Mouse (Mus musculus): ENCODE measurements around the gene Gm49320. TPM values are rescaled to one million over a fixed set of nuclear protein-coding genes. Genes with fewer than 3 reads are reported as not detected.

The Gm49320 gene
- 0.73 and 1.8 TPM in 2 replicates for polyA plus RNA-seq (2015; fragmentation: Nextera tagmentation; extraction: Ambion mirVana)

DNA sequence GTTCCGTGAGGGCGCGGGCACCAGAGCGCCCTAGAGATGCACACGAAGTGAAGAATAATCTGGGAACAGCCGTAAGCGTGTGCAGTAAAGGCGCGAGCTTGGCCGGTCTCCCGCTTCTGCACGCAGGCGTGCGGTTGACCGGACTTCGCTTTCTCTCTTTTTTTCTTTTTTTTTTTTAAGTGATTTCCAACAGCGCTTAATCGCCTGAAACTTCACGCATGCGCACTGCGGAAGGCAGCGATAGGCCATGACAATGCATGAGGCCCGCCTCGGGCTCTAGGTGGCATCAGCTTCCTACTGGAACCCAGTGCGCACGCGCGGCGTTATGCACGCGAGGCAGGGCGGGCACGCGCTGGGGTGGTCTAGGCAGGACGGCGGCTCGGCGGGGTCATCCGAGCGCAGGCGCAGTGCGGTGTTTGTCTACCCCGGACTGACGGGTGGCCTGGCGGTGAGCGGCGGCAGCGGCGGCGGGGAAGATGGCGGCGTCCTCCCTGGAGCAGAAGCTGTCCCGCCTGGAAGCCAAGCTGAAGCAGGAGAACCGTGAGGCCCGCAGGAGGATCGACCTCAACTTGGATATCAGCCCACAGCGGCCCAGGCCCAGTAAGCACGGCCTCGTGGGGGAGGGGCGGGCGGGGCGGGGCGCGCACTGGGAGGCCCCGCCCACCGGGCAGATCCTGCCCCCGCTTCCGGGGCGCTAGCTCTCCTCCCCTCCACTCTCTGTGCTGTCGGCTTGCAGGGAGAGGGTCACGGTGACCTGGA, at the start of gene Gm49320, which contains the start of gene Map2k7:
Gene Gm49320 (plus strand): TSS at position 432 of the 759 bp plus-strand sequence.
Gene Map2k7 (plus strand): TSS at position 307 of the 759 bp plus-strand sequence.
- H3K9me3 ChIP-seq (replicated peaks; ENCODE audit: control insufficient read depth, low read length, poor library complexity, severe bottlenecking) = no peaks in the 10 kb centered on the region
- H3K4me1 ChIP-seq (ENCODE audit: control insufficient read depth, insufficient read depth, low read length) = peaks cover 25% of the 10 kb centered on the region
- peak within 1 kb of the TSS; percentile 84 for H3K9ac ChIP-seq (ENCODE audit: low read depth, low read length)
- WGBS = under 1% methylated on average over 57 of the region's 71 CpGs
- peak within 1 kb of the TSS; percentile 91 for H3K27ac ChIP-seq (ENCODE audit: low read length)
- H3K4me2 ChIP-seq (ENCODE audit: low read length) = peak within 1 kb of the TSS; percentile 77
- peak; percentile 96 for ATAC-seq
- peak within 1 kb of the TSS; percentile 79 for H3K4me3 ChIP-seq (ENCODE audit: low read depth, low read length)
- peaks cover 4% of the 10 kb centered on the region for H3K36me3 ChIP-seq (ENCODE audit: control insufficient read depth, insufficient read depth, low read length)
- no peaks in the 10 kb centered on the region for H3K27me3 ChIP-seq (ENCODE audit: control insufficient read depth, insufficient read depth, low read depth, low read length)

DNA sequence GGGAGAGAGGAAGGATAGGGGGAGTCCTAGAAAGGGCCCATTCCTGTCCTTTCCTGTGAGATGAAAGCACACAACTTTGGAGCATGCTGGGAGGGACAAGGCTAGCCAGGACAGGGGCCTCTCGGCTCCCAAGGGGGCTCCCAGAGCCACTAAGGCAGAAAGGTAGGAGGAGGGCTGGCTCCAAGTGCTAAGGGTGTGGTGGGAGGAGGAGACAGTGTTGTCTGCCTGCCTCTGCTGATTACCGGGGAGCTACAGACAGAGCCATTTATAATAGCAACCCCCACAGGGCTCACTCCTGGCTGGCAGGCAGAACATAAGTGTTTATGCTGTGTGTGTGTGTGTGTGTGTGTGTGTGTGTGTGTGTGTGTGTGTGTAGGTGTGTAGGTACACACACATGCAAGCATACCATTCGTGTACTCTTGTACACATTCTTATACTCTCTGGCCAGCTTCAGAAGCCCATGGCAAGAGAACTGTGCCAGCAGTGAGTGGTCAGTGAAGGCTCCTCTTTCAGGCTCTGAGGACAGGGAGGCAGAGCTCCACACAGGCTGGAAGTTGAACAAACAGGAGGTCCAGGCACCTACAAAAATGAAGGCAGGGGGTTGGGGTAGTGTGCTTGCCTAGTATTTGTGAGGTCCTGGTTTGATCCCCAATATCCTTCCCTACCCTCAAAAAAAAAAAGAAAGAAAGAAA, 49.5 kb upstream of the Gm49320 start:
- Histone ChIP-seq H3K27ac (ENCODE audit: low read length) (no peak overlapping the region), H3K4me3 (ENCODE audit: low read depth, low read length) (no peak overlapping the region), H3K9ac (ENCODE audit: low read depth, low read length) (no peak overlapping the region), H3K4me1 (ENCODE audit: control insufficient read depth, insufficient read depth, low read length) (peaks cover 5% of the 10 kb centered on the region), H3K9me3 (replicated peaks; ENCODE audit: control insufficient read depth, low read length, poor library complexity, severe bottlenecking) (no peaks in the 10 kb centered on the region), H3K36me3 (ENCODE audit: control insufficient read depth, insufficient read depth, low read length) (peaks cover 42% of the 10 kb centered on the region), H3K27me3 (ENCODE audit: control insufficient read depth, insufficient read depth, low read depth, low read length) (no peaks in the 10 kb centered on the region), H3K4me2 (ENCODE audit: low read length) (no peak overlapping the region)
- no peak for ATAC-seq
- WGBS = 33% methylated on average over 3 of the region's 3 CpGs

GRCm38 (mm10) chr8:4192305-4192704, 46.4 kb upstream of the Gm49320 start:
- H3K27ac ChIP-seq (ENCODE audit: low read length) = peak overlapping the region; percentile 76
- no peak overlapping the region for H3K4me2 ChIP-seq (ENCODE audit: low read length)
- no peaks in the 10 kb centered on the region for H3K27me3 ChIP-seq (ENCODE audit: control insufficient read depth, insufficient read depth, low read depth, low read length)
- H3K4me1 ChIP-seq (ENCODE audit: control insufficient read depth, insufficient read depth, low read length) = peaks cover 5% of the 10 kb centered on the region
- 35% methylated on average over 5 of the region's 5 CpGs for WGBS
- H3K9ac ChIP-seq (ENCODE audit: low read depth, low read length) = no peak overlapping the region
- no peaks in the 10 kb centered on the region for H3K9me3 ChIP-seq (replicated peaks; ENCODE audit: control insufficient read depth, low read length, poor library complexity, severe bottlenecking)
- peak; percentile 43 for ATAC-seq
- H3K4me3 ChIP-seq (ENCODE audit: low read depth, low read length) = no peak overlapping the region
- peaks cover 32% of the 10 kb centered on the region for H3K36me3 ChIP-seq (ENCODE audit: control insufficient read depth, insufficient read depth, low read length)

- no peak overlapping the region for H3K4me3 ChIP-seq (ENCODE audit: low read depth, low read length)
- H3K4me1 ChIP-seq (ENCODE audit: control insufficient read depth, insufficient read depth, low read length) = peaks cover 5% of the 10 kb centered on the region
- no peaks in the 10 kb centered on the region for H3K27me3 ChIP-seq (ENCODE audit: control insufficient read depth, insufficient read depth, low read depth, low read length)
- peak overlapping the region; percentile 76 for H3K27ac ChIP-seq (ENCODE audit: low read length)
- peak; percentile 74 for ATAC-seq
- no peaks in the 10 kb centered on the region for H3K9me3 ChIP-seq (replicated peaks; ENCODE audit: control insufficient read depth, low read length, poor library complexity, severe bottlenecking)
- peaks cover 31% of the 10 kb centered on the region for H3K36me3 ChIP-seq (ENCODE audit: control insufficient read depth, insufficient read depth, low read length)
- 3% methylated on average over 18 of the region's 18 CpGs for WGBS
- no peak overlapping the region; the same call in 1 of the 2 replicates for H3K9ac ChIP-seq (ENCODE audit: low read depth, low read length)
- H3K4me2 ChIP-seq (ENCODE audit: low read length) = peak overlapping the region; percentile 14; the same call in 1 of the 2 replicates
These were observed 45.7 kb upstream of the Gm49320 start for GRCm38 (mm10) chr8:4192807-4193587.

- peaks cover 28% of the 10 kb centered on the region for H3K36me3 ChIP-seq (ENCODE audit: control insufficient read depth, insufficient read depth, low read length)
- 53% methylated on average over 7 of the region's 7 CpGs for WGBS
- no peak overlapping the region; the same call in 1 of the 2 replicates for H3K27ac ChIP-seq (ENCODE audit: low read length)
These were observed 45.1 kb upstream of the Gm49320 start for GRCm38 (mm10) chr8:4193588-4193894.

GRCm38 (mm10) chr8:4201321-4201720, 37.3 kb upstream of the Gm49320 start:
- H3K4me2 ChIP-seq (ENCODE audit: low read length) = no peak overlapping the region
- ATAC-seq = no peak
- no peak overlapping the region for H3K27ac ChIP-seq (ENCODE audit: low read length)
- H3K9ac ChIP-seq (ENCODE audit: low read depth, low read length) = no peak overlapping the region
- H3K27me3 ChIP-seq (ENCODE audit: control insufficient read depth, insufficient read depth, low read depth, low read length) = peaks cover 3% of the 10 kb centered on the region; the same call in 1 of the 2 replicates
- no peaks in the 10 kb centered on the region for H3K4me1 ChIP-seq (ENCODE audit: control insufficient read depth, insufficient read depth, low read length)
- WGBS = 62% methylated on average over 2 of the region's 2 CpGs
- H3K36me3 ChIP-seq (ENCODE audit: control insufficient read depth, insufficient read depth, low read length) = peaks cover 39% of the 10 kb centered on the region
- no peak overlapping the region for H3K4me3 ChIP-seq (ENCODE audit: low read depth, low read length)
- no peaks in the 10 kb centered on the region for H3K9me3 ChIP-seq (replicated peaks; ENCODE audit: control insufficient read depth, low read length, poor library complexity, severe bottlenecking)

More at GRCm38 (mm10) chr8:4193588-4193894, 45.1 kb upstream of the Gm49320 start:
- Histone ChIP-seq H3K4me2 (ENCODE audit: low read length) (no peak overlapping the region), H3K27me3 (ENCODE audit: control insufficient read depth, insufficient read depth, low read depth, low read length) (no peaks in the 10 kb centered on the region), H3K4me3 (ENCODE audit: low read depth, low read length) (no peak overlapping the region), H3K9me3 (replicated peaks; ENCODE audit: control insufficient read depth, low read length, poor library complexity, severe bottlenecking) (no peaks in the 10 kb centered on the region), H3K9ac (ENCODE audit: low read depth, low read length) (no peak overlapping the region), H3K4me1 (ENCODE audit: control insufficient read depth, insufficient read depth, low read length) (peaks cover 5% of the 10 kb centered on the region)
- peak; percentile 36 for ATAC-seq

DNA sequence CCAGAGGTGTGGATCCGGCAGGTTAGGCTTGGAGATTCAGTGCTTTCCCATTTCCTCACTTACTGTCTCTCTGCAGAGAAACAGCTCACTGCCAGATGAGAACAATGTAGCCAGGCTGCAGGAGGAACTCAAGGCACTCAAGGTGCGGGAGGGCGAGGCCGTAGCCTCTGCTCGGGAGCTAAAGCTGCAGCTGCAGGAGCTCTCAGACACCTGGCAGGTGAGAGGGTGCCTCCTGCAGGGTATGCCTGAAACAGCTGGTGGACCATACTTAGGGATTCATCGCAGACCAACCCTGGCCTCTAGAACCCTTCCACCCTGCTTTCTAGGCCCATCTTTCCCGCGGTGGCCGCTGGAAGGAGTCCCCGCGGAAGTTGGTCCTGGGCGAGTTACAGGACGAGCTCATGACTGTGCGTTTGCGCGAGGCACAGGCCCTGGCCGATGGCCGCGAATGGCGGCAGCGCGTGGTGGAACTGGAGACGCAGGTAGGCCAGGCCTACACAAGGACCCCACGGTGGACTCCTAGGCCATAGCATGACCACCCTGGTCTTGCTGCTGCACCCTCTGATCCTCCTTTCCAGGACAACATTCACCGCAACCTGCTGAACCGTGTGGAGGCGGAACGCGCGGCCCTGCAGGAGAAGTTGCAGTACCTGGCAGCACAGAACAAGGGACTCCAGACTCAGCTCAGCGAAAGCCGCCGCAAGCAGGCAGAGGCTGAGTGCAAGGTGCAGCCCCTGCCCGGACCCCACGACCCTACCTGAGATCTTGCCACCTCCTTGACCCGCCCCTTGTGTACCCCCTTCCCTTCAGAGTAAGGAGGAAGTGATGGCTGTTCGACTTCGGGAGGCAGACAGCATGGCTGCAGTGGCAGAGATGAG, 33.2 kb upstream of the Gm49320 start:
- Histone ChIP-seq H3K9me3 (replicated peaks; ENCODE audit: control insufficient read depth, low read length, poor library complexity, severe bottlenecking) (no peaks in the 10 kb centered on the region; the same call in 1 of the 2 replicates), H3K27ac (ENCODE audit: low read length) (no peak overlapping the region), H3K36me3 (ENCODE audit: control insufficient read depth, insufficient read depth, low read length) (peaks cover 43% of the 10 kb centered on the region), H3K27me3 (ENCODE audit: control insufficient read depth, insufficient read depth, low read depth, low read length) (peaks cover 3% of the 10 kb centered on the region; the same call in 1 of the 2 replicates), H3K4me3 (ENCODE audit: low read depth, low read length) (no peak overlapping the region), H3K9ac (ENCODE audit: low read depth, low read length) (0 out of 2 replicates have a peak overlapping the region, but pooled peaks have one; percentile 36), H3K4me2 (ENCODE audit: low read length) (no peak overlapping the region), H3K4me1 (ENCODE audit: control insufficient read depth, insufficient read depth, low read length) (no peaks in the 10 kb centered on the region)
- 27% methylated on average over 38 of the region's 38 CpGs for WGBS
- no peak for ATAC-seq

All from midbrain, embryonic 16.5 days (tissue).